Mouse (Mus musculus): ENCODE measurements around the gene 4930455H04Rik.

4930455H04Rik gene

GRCm38 (mm10) chr3:116967436-116967835, 631 bp upstream of the 4930455H04Rik start:
- DNase-seq (ENCODE audit: low spot score), result no peak

- no peak for DNase-seq (ENCODE audit: low spot score)
Observed at GRCm38 (mm10) chr3:116968540-116968997, 502 bp downstream of the 4930455H04Rik start, which contains the start of gene Palmd. TSS of gene Palmd (minus strand) at chr3:116968987.

- DNase-seq (ENCODE audit: low spot score), result no peak
Observed at GRCm38 (mm10) chr3:116969003-116969402, 936 bp downstream of the 4930455H04Rik start.

- no peak for DNase-seq (ENCODE audit: low spot score)
Observed at GRCm38 (mm10) chr3:116969786-116970185, 1.7 kb downstream of the 4930455H04Rik start.

GRCm38 (mm10) chr3:116981811-116982575, 13.9 kb downstream of the 4930455H04Rik start:
- no peak for DNase-seq (ENCODE audit: low spot score)

GRCm38 (mm10) chr3:116985042-116985455, 17.0 kb downstream of the 4930455H04Rik start:
- DNase-seq (ENCODE audit: low spot score), result peak; percentile 41

GRCm38 (mm10) chr3:116985741-116986140, 17.7 kb downstream of the 4930455H04Rik start:
- DNase-seq (ENCODE audit: low spot score), result no peak

- no peak for DNase-seq (ENCODE audit: low spot score)
Observed at GRCm38 (mm10) chr3:116986451-116986850, 18.4 kb downstream of the 4930455H04Rik start.

- DNase-seq (ENCODE audit: low spot score), result no peak
Observed at GRCm38 (mm10) chr3:116988221-116988620, 20.2 kb downstream of the 4930455H04Rik start.

- peak; percentile 13 for DNase-seq (ENCODE audit: low spot score)
Observed at GRCm38 (mm10) chr3:116991180-116991579, 23.1 kb downstream of the 4930455H04Rik start.

- DNase-seq (ENCODE audit: low spot score), result no peak
Observed at GRCm38 (mm10) chr3:116993011-116993410, 24.9 kb downstream of the 4930455H04Rik start.

GRCm38 (mm10) chr3:117001686-117002485, 33.8 kb downstream of the 4930455H04Rik start:
- DNase-seq (ENCODE audit: low spot score), result no peak

GRCm38 (mm10) chr3:117003379-117003778, 35.3 kb downstream of the 4930455H04Rik start:
- DNase-seq (ENCODE audit: low spot score), result no peak

- no peak for DNase-seq (ENCODE audit: low spot score)
Observed at GRCm38 (mm10) chr3:117006636-117007035, 38.6 kb downstream of the 4930455H04Rik start.

GRCm38 (mm10) chr3:117007340-117007739, 39.3 kb downstream of the 4930455H04Rik start:
- no peak for DNase-seq (ENCODE audit: low spot score)

- no peak for DNase-seq (ENCODE audit: low spot score)
Observed at GRCm38 (mm10) chr3:117010182-117010581, 42.1 kb downstream of the 4930455H04Rik start.

- DNase-seq (ENCODE audit: low spot score), result no peak
Observed at GRCm38 (mm10) chr3:117020319-117020718, 52.3 kb downstream of the 4930455H04Rik start.

GRCm38 (mm10) chr3:117021907-117022306, 53.8 kb downstream of the 4930455H04Rik start:
- no peak for DNase-seq (ENCODE audit: low spot score)

GRCm38 (mm10) chr3:117024111-117024510, 56.0 kb downstream of the 4930455H04Rik start:
- DNase-seq (ENCODE audit: low spot score), result no peak

GRCm38 (mm10) chr3:117024557-117024956, 56.5 kb downstream of the 4930455H04Rik start:
- no peak for DNase-seq (ENCODE audit: low spot score)

- DNase-seq (ENCODE audit: low spot score), result no peak
Observed at GRCm38 (mm10) chr3:117025421-117025820, 57.4 kb downstream of the 4930455H04Rik start.
